Mouse (Mus musculus) cerebellum, adult 9-11 months (tissue): ENCODE measurements at regions not wholly inside any gene's neighbourhood (a gene's known extent, or its start where the extent isn't known, plus 50 kb on each side); places are given as distances from the start of the nearest gene placed in this dataset.
A peak's percentile ranks its signal among the peaks of the same experiment; 100 is the strongest.

Experiments
- DNase-seq: peaks from one replicate; pipeline ENCODE4 v3.0.0; 2022

GRCm38 (mm10) chr14:100792094-100792493 is 408.0 kb downstream of the Prr30 start:
- DNase-seq, result no peak

GRCm38 (mm10) chr14:100781882-100782281 is 418.2 kb downstream of the Prr30 start:
- DNase-seq, result no peak

- DNase-seq, result no peak
Observed at GRCm38 (mm10) chr14:100753951-100754350, 446.2 kb downstream of the Prr30 start.

- DNase-seq, result no peak
Observed at GRCm38 (mm10) chr14:100752746-100753145, 447.4 kb downstream of the Prr30 start.

- peak; percentile 28 for DNase-seq
Observed at GRCm38 (mm10) chr14:100749737-100750541, 450.2 kb downstream of the Prr30 start.

- no peak for DNase-seq
Observed at GRCm38 (mm10) chr14:100735276-100735675, 450.8 kb upstream of the Klf12 start.

GRCm38 (mm10) chr14:100728433-100728832 is 444.0 kb upstream of the Klf12 start:
- no peak for DNase-seq

- no peak for DNase-seq
Observed at GRCm38 (mm10) chr14:100727701-100728100, 443.2 kb upstream of the Klf12 start.

GRCm38 (mm10) chr14:100724962-100725361 is 440.5 kb upstream of the Klf12 start:
- no peak for DNase-seq

GRCm38 (mm10) chr14:100720667-100721066 is 436.2 kb upstream of the Klf12 start:
- no peak for DNase-seq

- no peak for DNase-seq
Observed at GRCm38 (mm10) chr14:100714952-100715351, 430.5 kb upstream of the Klf12 start.

- no peak for DNase-seq
Observed at GRCm38 (mm10) chr14:100713999-100714471, 429.6 kb upstream of the Klf12 start.

- no peak for DNase-seq
Observed at GRCm38 (mm10) chr14:100713592-100713991, 429.1 kb upstream of the Klf12 start.

GRCm38 (mm10) chr14:100665361-100665955 is 381.0 kb upstream of the Klf12 start:
- DNase-seq, result no peak

GRCm38 (mm10) chr14:100664180-100664579 is 379.7 kb upstream of the Klf12 start:
- no peak for DNase-seq

- no peak for DNase-seq
Observed at GRCm38 (mm10) chr14:100642076-100642475, 357.6 kb upstream of the Klf12 start.

GRCm38 (mm10) chr14:100634521-100634920 is 350.0 kb upstream of the Klf12 start:
- no peak for DNase-seq

GRCm38 (mm10) chr14:100631676-100632075 is 347.2 kb upstream of the Klf12 start:
- DNase-seq, result no peak

GRCm38 (mm10) chr14:100630197-100630596 is 345.7 kb upstream of the Klf12 start:
- no peak for DNase-seq

- DNase-seq, result no peak
Observed at GRCm38 (mm10) chr14:100627523-100627922, 343.0 kb upstream of the Klf12 start.

GRCm38 (mm10) chr14:100619656-100620030 is 335.2 kb upstream of the Klf12 start:
- no peak for DNase-seq

- no peak for DNase-seq
Observed at GRCm38 (mm10) chr14:100618793-100619655, 334.5 kb upstream of the Klf12 start.

GRCm38 (mm10) chr14:100610017-100610760 is 325.7 kb upstream of the Klf12 start:
- DNase-seq, result no peak
